Mouse (Mus musculus) heart, embryonic 16.5 days (tissue): ENCODE measurements around the gene Hcls1. TPM values are rescaled to one million over a fixed set of nuclear protein-coding genes. Genes with fewer than 3 reads are reported as not detected.

Source experiments
- ATAC-seq: fragments of 200-750 bp; cut with Nextera tagmentation; replicated peaks from 2 replicates; pipeline ENCODE4 v1.8.0; 2017; ENCODE audit warnings: moderate number of reproducible peaks; ENCODE audit not compliant: insufficient read depth, low FRiP score; ENCODE audit errors: extremely low read depth
- H3K27ac ChIP-seq: fragments of 300-500 bp; sonication (generic); 2 replicates; pipeline ENCODE4 v1.5.1; 2014; ENCODE audit warnings: mild to moderate bottlenecking, low read length, control low read depth, moderate library complexity
- H3K27me3 ChIP-seq: fragments of 300-500 bp; sonication (generic); 2 replicates; pipeline ENCODE4 v1.6.1; 2014; ENCODE audit warnings: low read length, mixed read lengths; ENCODE audit not compliant: control insufficient read depth, insufficient read depth
- H3K36me3 ChIP-seq: fragments of 300-500 bp; sonication (generic); 2 replicates; pipeline ENCODE4 v1.6.1; 2014; ENCODE audit not compliant: control insufficient read depth, insufficient read depth
- H3K4me1 ChIP-seq: fragments of 300-500 bp; sonication (generic); 2 replicates; pipeline ENCODE4 v1.6.1; 2014; ENCODE audit warnings: low read length, mixed read lengths; ENCODE audit not compliant: control insufficient read depth, insufficient read depth
- H3K4me2 ChIP-seq: fragments of 300-500 bp; sonication (generic); 2 replicates; pipeline ENCODE4 v1.6.1; 2014; ENCODE audit warnings: low read depth, mild to moderate bottlenecking, control low read depth, low read length
- H3K4me3 ChIP-seq: fragments of 300-500 bp; sonication (generic); 2 replicates; pipeline ENCODE4 v1.5.1; 2014; ENCODE audit warnings: mild to moderate bottlenecking, control low read depth, low read length
- H3K9ac ChIP-seq: fragments of 300-500 bp; sonication (generic); 2 replicates; pipeline ENCODE4 v1.6.1; 2014; ENCODE audit warnings: low read length, control low read depth
- H3K9me3 ChIP-seq: fragments of 300-500 bp; sonication (generic); replicated peaks from 2 replicates; pipeline ENCODE4 v1.6.1; 2016; ENCODE audit warnings: low read length; ENCODE audit not compliant: control insufficient read depth
- WGBS: fragments of 180-500 bp; shearing (Covaris S2); extraction: QIAGEN DNeasy Blood & Tissue Kit; methylation state at CpG from one replicate; pipeline ENCODE4 v1.1.7; 2014; 5-methylcytosine and 5-hydroxymethylcytosine counted together
- polyA plus RNA-seq: library from polyadenylated mRNA; unstranded; fragments of >200 nt; fragmentation: Nextera tagmentation; extraction: Ambion mirVana; gene quantifications from 2 replicates; pipeline ENCODE4 v1.2.1, GENCODE M21; 2015

Hcls1 gene
- polyA plus RNA-seq, 1 experiment from 2014 or later = 19.2 TPM

DNA sequence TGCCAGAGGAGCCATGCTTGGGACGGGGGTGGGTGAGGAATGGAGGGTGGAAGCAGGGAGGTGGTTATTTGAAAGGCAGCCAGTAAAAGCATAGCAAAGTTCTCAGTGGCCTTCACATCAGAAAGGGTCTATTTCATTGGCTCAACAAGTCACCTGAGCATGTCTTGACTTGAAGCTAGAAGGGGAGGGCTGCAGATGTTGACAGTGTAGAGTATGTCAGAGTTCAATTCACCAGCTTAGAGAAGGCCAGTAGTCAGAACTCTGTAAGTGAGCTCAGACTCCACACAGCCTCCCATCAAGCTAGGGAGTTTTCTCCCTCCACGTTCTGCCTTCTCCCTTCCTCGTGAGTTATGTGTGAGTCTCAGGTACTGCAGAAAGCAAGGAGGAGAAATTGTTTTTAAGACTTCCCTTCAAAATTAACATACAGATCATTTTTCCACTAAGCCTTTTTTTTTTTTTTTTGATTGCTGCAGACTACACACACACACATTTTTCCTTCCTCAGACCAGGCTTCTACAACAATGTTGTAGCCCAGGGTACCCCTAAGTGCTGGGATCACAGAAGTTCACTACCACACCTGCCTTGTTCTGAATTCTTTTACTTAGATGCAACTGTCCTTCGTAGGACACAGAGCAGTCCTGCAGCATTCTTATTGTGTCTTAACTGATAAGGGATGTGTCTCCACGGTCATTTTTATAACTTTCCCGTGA, 497 bp upstream of the Hcls1 start:
- H3K9me3 ChIP-seq = no peaks in the 10 kb centered on the region
- H3K4me1 ChIP-seq = peaks cover 10% of the 10 kb centered on the region
- ATAC-seq = peak; percentile 70
- no peaks in the 10 kb centered on the region for H3K27me3 ChIP-seq
- peaks cover 19% of the 10 kb centered on the region for H3K36me3 ChIP-seq
- H3K9ac ChIP-seq = no peak overlapping the region
- 25% methylated on average over 6 of the region's 6 CpGs for WGBS
- H3K4me3 ChIP-seq = no peak overlapping the region
- peak overlapping the region; percentile 70 for H3K27ac ChIP-seq
- H3K4me2 ChIP-seq = peak overlapping the region; percentile 13; the same call in 1 of the 2 replicates

DNA sequence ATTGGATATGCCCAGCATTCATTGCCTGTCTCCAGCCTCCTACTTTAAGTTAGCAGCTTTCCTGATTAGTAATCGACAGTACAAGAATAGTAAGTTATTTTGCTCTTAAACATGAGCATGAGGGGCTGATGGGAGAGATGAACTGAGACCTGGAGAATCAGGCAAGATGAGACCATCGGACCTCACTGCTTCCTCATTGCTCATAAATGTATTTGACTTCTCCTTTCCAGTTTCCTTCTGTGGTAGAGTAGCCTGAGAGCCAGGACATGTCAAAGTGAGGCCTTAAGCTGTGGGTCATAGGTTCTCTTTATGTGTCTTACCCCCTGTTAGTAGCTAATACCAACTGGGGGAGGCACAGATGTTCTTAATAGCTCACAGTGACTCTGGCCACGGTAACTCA, 1.0 kb downstream of the Hcls1 start:
- WGBS = 68% methylated on average over 3 of the region's 3 CpGs

DNA sequence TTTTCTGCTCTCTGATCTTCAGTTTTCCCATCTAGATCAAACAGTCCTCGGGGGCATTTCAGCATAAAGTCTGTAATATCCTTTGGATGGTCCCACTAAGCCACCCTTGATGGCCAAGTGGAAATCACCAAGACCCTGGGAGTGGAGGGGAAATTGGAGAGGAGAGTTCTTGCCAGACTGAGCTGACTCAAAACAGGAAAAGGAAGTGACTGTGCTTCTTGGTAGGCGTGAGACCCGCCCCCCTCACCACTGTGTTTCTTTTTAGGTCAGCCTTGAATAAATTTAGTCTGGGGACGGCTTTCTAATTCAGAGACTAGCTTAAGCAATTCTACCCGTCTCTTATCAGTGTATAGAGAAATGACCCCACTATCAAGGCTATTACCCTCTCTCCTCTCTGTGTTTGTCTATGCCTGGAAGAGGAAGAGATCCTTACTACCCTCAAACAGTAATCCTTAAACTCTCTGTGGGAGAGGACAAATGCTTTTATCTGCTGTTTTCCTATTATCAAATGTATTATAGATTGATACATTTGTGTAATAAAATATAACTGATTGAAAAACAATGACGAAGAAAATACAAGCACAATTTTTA, 6.4 kb downstream of the Hcls1 start:
- no peaks in the 10 kb centered on the region for H3K36me3 ChIP-seq
- H3K9me3 ChIP-seq = no peaks in the 10 kb centered on the region
- no peaks in the 10 kb centered on the region for H3K27me3 ChIP-seq
- peak overlapping the region; percentile 6; the same call in 1 of the 2 replicates for H3K27ac ChIP-seq
- H3K4me2 ChIP-seq = no peak overlapping the region
- no peak overlapping the region for H3K9ac ChIP-seq
- 56% methylated on average over 6 of the region's 6 CpGs for WGBS
- H3K4me1 ChIP-seq = peaks cover 8% of the 10 kb centered on the region
- no peak overlapping the region for H3K4me3 ChIP-seq
- ATAC-seq = no peak

More for the DNA sequence above, 1.0 kb downstream of the Hcls1 start:
- no peaks in the 10 kb centered on the region for H3K9me3 ChIP-seq
- H3K4me1 ChIP-seq = peaks cover 10% of the 10 kb centered on the region
- H3K4me2 ChIP-seq = peak overlapping the region; percentile 20
- no peaks in the 10 kb centered on the region for H3K27me3 ChIP-seq
- peaks cover 14% of the 10 kb centered on the region for H3K36me3 ChIP-seq
- H3K27ac ChIP-seq = no peak overlapping the region
- H3K9ac ChIP-seq = no peak overlapping the region
- H3K4me3 ChIP-seq = peak overlapping the region; percentile 39
- ATAC-seq = no peak

DNA sequence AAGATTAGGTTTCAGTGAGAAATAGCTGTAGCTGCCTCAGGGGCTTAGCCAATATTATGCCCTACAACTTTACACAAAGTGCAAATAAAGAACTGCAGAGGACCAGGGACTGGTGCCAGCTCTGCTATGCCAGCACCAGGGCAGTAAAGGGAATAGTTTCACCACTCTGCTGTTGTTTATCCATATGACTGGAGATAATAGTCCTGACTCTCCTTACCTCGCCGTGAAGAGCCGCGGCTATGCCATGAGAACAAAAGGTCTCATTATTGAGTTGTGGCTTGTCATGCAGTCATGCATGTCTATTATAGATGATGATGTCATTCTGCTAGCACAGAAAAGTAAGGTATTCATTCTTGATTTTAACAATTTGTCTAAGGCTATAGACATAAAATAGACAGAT, 7.1 kb downstream of the Hcls1 start:
- Histone ChIP-seq H3K4me2 (no peak overlapping the region), H3K4me1 (peaks cover 8% of the 10 kb centered on the region), H3K9me3 (no peaks in the 10 kb centered on the region), H3K27me3 (no peaks in the 10 kb centered on the region), H3K4me3 (no peak overlapping the region), H3K27ac (peak overlapping the region; percentile 27; the same call in 1 of the 2 replicates), H3K36me3 (no peaks in the 10 kb centered on the region), H3K9ac (no peak overlapping the region)
- no peak for ATAC-seq
- WGBS = 55% methylated on average over 4 of the region's 4 CpGs

DNA sequence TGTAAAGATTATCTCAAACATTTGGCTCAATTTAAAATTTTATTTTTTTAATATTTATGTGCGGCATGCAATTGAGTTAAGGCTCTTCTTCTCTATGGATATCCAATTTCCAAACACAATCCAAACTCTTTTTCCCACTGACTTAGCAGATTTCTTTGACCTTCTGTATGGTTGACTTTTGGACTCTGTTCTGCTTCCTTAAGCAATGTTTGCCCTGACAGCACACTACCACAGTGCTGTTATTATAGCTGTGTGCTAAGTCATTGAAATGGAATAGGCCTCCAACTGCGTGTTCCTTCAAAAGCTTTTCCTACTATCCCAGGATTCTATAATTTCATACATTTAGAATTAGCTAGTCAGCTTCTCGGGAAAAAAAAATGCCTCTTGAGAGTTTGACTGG, 8.8 kb downstream of the Hcls1 start:
- 92% methylated on average over 3 of the region's 3 CpGs for WGBS
- H3K27me3 ChIP-seq = no peaks in the 10 kb centered on the region
- ATAC-seq = no peak
- H3K4me2 ChIP-seq = no peak overlapping the region
- H3K9ac ChIP-seq = no peak overlapping the region
- no peak overlapping the region for H3K4me3 ChIP-seq
- H3K27ac ChIP-seq = no peak overlapping the region
- H3K9me3 ChIP-seq = no peaks in the 10 kb centered on the region
- H3K36me3 ChIP-seq = no peaks in the 10 kb centered on the region
- H3K4me1 ChIP-seq = peaks cover 8% of the 10 kb centered on the region

DNA sequence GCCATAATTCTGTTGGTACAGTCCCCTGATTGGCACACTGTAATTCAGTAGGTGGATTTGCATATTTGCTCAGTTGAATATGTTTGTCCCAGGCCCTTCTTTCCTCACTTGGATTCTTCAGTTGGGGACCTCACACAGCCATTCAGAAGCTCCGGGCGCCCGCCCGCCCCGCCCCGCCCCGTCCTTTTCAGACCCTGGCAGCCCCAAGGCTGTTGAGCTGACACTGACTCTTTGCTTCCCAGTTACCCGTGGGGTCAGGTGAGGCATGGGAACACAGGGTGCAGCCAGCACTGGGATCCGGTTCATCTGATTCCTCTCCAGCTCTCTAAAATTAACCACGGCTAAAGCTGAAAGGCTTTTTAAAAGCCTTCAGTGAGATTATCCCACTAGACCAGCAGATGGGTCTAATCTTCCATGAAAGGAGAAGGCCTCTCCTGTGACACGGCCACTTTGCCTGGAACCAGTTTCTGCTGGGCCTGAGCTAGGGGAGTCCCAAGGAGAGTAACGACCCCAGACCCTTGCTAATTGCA, 10.2 kb downstream of the Hcls1 start:
- Histone ChIP-seq H3K4me1 (peaks cover 8% of the 10 kb centered on the region), H3K9ac (no peak overlapping the region), H3K36me3 (no peaks in the 10 kb centered on the region), H3K9me3 (no peaks in the 10 kb centered on the region), H3K4me2 (no peak overlapping the region), H3K4me3 (no peak overlapping the region), H3K27me3 (no peaks in the 10 kb centered on the region), H3K27ac (no peak overlapping the region)
- no peak; the same call in 1 of the 2 replicates for ATAC-seq
- WGBS = 54% methylated on average over 12 of the region's 12 CpGs

DNA sequence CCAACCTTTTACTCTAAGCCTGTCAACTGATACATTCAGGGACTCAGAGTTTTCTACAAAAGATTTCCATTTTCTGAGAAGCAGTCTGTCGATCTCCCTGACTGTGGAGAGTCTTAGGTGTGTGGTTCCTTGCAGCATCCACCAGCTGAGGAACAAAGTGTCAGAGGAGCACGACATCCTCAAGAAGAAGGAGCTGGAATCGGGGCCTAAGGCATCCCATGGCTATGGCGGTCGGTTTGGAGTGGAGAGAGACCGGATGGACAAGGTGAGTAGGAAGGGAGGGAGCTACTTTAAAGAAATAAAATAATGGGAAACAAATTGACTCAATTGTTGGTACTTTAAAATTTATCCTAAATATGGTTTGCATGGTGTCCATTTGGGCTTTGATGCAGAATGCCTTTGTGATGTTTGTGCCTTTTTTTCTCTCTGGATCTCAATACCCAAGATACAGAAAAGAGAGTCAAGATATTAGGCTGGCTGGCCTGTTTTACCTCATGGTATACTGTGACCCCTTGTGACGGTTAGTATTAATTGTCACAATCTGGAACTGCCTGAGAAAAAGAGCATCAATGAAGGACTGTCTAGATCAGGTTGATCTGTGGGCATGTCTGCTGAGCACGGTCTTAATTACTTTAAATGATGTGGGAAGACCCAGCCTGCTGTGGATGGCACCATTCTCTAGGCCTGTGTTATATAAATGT, 11.8 kb downstream of the Hcls1 start:
- ATAC-seq = no peak
- H3K4me3 ChIP-seq = no peak overlapping the region

DNA sequence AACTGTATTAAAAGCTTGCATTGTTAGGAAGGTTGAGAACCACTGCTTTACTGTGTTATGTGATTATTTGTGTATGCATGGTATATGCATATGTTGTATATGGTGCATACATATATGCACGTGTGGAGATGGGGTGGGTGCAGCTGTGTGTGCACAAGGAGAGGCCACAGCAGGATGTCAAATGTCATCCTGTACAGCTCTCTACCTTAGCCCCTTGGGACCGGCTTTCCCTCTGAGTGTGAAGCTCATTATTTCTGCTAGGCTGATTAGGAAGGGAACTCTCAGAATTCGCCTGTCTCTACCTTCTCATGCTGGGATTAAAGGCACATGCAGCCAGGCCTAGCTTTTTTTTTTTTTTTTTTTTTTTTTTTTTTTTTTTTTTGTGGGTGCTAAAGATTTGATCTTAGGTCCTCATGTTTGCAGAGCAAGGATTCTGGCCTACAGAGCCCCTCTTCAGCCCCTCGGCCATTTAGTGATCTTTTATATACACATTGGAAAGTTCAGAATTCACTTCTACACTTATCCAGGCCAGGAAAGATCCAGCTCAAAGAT, 12.9 kb downstream of the Hcls1 start:
- no peak overlapping the region for H3K4me2 ChIP-seq
- 0 out of 2 replicates have a peak, but pooled peaks cover 2% of the 10 kb centered on the region for H3K4me1 ChIP-seq
- no peak overlapping the region for H3K4me3 ChIP-seq
- ATAC-seq = no peak
- H3K27me3 ChIP-seq = no peaks in the 10 kb centered on the region
- H3K9ac ChIP-seq = no peak overlapping the region
- 71% methylated on average over 4 of the region's 4 CpGs for WGBS
- H3K27ac ChIP-seq = no peak overlapping the region
- H3K36me3 ChIP-seq = no peaks in the 10 kb centered on the region
- no peaks in the 10 kb centered on the region for H3K9me3 ChIP-seq

More for the DNA sequence above, 11.8 kb downstream of the Hcls1 start:
- Histone ChIP-seq H3K9ac (no peak overlapping the region), H3K27ac (no peak overlapping the region), H3K4me1 (peaks cover 6% of the 10 kb centered on the region), H3K4me2 (no peak overlapping the region), H3K9me3 (no peaks in the 10 kb centered on the region), H3K27me3 (no peaks in the 10 kb centered on the region), H3K36me3 (no peaks in the 10 kb centered on the region)
- 85% methylated on average over 8 of the region's 8 CpGs for WGBS
